Mouse (Mus musculus) adrenal gland, adult 2 months (tissue): ENCODE measurements around the gene Gm10320. TPM values are rescaled to one million over a fixed set of nuclear protein-coding genes. Genes with fewer than 3 reads are reported as not detected.

Experiments used
- DNase-seq: peaks from one replicate; pipeline ENCODE4 v3.0.0; 2021
- long read RNA-seq: library from polyadenylated mRNA; stranded (forward); transcript quantifications from one replicate; pipeline ENCODE4 v2.0.0, GENCODE M21; 2021
- polyA plus RNA-seq: library from polyadenylated mRNA; depleted of rRNA; stranded (reverse); fragments of >200 nt; gene quantifications from 2 replicates; pipeline ENCODE4 v1.2.3, GENCODE M21; 2012; rRNA removed
- total RNA-seq, 2 experiments: library from RNA; stranded (reverse); gene quantifications; 2 replicates each; pipeline ENCODE4 v1.2.3; 2021

Gm10320 gene
- not detected for total RNA-seq
- polyA plus RNA-seq, result 1.3 and 1.9 TPM in 2 replicates
- long read RNA-seq, result 0 reads

DNA sequence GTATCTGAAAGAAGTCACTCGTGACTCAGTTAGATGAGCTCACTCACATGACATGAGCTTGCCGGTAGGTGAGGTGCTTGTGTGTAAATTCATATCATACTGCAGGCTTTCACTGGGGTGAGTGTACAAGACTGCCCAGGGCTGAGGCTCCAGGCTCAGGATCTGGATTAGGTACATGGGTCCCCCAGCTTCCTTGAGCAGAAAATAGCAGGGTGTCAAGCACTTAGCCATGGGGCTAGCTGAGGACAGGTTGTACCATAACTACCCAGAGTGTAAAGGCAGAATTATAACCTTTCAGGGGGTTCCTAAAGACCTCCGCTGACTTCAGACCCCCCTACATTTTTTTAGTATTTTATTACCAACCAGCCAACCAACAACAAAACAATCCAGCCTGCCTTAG is at the start of gene Gm10320:
Gene Gm10320, minus strand, starts transcription at position 93 of the 400 bp plus-strand sequence.
- no peak for DNase-seq

DNA sequence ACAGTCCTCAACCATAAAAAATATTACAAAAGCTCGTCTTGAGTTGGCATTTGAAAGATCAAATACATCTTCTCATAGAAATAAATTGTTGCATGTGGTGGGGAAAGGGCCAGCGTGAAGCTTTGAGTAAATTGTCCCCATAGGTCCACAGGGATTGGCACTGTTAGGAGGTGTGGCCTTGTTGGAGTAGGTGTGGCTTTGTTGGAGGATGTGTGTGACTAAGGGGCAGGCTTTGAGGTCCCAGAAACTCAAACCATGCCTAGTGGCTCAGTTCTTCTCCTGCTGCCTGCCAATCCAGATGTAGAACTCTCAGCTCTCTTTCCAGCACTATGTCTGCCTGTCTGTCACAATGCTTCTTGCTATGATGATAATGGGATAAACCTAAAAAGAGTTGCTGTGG is 49.8 kb upstream of the Gm10320 start:
- no peak for DNase-seq

DNA sequence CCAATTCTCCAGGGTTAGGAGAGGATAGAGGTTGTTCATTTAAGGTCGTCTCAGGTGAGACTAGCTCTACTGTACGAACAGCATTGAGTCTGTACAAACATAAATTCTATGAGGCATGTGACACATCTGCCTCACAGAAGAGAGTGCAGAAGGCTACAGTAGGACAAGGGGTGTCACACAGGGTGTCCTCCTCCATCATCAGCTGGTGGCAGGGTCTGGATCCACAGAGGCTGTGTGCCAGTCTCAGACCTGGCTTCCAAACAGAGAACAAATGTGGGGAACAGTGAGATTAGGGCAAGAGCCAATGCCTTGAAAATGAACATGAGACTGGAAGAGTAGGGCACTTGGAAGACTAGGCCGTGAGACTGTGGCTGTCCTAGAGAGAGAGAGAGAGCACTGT is 48.4 kb upstream of the Gm10320 start:
- DNase-seq, result no peak

DNA sequence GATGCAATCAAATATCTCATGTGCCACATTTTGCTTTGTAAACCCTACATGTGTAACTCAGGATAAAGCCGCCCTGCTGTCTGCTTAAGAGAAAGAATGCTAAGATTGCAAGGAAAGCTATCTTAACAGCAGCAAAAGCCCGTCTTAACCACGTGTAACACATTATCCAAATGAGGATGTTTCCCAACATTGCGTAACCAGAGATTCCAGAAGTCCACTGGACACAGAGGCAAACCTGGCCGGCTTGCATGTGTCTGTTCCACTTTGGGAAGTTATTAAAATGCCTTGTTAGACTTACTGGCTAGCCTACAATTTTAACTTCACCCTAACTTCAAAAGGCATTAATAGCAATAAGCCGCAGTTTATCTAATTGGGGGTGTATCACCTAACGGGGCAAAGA is 47.5 kb upstream of the Gm10320 start:
- no peak for DNase-seq

DNA sequence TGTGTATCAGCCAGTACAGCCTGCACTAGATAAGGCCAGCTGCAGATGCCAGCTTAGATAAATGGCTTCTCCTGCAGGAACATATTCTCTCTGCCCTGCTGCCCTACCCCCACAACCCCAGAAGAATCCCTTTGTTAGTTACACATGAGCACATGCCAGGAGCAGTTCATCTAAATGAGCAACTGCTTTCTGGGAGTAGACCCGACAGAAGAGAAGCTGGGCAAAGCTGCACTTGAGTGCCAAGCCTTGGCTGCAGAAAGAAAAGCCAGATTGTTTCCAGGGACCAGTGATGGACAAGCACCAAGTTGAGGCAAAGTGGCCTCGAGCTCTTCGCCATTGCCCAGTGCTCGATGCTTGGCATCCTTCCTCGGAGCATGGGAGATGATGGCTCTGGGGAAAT is 46.8 kb upstream of the Gm10320 start:
- DNase-seq, result no peak

DNA sequence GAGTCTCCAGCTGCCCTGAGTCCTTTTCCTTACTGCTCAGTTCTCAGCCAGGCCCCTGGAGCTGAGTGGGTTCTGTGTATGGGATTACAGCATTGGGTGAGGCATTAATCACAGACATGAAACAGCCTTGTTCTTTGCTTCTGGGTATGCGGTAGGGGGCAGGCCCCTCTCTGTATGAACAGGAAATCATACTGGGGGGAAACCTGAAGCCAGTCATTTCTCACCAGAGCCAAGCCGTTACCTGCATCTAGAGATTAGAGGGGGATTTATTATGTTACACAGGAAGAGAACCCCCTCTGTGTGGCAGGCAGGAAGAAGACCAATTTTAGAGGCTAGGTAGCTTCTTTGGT is 43.1 kb upstream of the Gm10320 start:
- no peak for DNase-seq

DNA sequence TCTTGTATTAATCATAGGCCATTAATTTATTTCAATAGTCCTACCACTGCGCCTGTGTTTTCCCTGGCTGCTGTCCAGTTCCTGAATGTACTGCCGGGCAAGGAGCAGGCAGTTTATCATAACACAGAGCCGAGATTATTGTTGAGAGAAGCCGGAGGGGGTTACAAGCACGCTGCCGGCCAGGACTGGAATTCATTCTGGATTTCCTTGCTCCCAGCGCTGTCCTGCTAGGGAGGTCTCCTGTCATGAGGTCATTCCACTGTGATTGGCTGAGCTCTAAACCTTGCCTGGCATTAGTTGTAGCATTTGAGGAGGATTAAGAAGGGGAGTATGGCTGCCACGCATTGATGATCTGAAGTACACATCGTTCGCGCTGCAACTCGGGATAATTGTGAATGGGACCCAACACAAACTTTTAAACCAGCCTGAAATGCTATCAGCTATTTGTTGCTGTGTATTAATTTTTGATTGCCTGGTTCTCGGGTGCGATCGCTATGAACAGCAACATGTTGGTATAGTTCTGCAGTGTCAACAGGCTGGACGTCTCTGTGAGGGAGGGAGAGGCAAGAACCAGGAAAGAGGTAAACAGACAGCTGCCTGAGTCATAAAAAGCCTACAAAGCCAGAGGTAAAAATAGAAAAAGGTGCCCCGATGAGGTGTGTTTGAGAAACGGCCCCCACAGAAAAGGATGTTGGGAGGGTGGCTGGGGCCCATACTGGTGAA is 42.5 kb upstream of the Gm10320 start:
- peak; percentile 82 for DNase-seq

DNA sequence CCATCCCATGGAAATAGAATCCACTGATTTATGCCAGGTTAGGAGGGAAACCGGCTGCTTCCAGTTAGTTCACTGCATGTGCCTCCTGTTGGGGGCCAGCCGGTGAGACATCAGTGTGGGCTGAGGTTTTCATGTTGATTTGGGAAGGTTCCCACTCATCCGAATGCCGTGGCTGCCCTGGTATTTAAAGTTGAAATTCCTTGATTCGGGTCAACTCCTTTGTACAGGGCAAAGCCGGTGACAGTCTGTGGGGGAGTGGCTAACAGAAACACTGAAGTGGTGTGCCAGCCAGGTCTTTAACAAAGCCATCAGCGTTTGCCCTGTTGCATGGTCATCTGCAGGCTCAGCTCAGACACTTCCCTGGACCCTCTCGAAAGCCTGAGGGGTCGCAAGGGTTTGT is 41.6 kb upstream of the Gm10320 start:
- DNase-seq, result no peak

DNA sequence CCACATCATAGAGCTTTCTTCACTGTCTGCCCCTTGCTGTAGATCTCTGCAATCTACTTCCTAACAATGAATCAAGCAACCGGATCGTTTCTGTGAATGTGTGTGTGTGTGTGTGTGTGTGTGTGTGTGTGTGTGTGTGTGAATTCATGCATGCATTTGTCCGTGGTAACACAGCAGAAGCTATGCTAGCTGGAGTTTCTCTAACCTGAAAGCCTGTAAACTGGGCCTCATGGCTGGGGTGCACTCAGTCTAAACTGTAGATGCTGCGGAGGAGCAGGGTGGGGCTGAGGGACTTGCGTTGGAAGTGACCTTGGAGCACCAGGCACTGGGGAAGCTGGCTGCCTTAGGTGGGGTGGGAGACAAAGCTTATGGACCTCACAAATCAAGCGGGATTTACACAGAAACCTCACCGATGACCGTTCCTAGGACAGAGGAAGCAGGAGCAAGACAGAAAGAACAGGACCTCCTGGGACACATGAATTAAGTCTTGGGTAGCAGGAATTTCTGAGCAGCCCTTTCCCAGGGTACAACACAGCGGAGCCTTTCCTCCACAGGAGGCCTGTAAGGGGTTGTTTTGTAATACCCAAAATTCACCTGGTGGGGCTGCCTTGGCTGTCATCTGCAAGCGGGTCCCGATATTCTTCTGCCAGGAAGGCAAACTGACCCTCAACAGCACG is 41.0 kb upstream of the Gm10320 start:
- no peak for DNase-seq

DNA sequence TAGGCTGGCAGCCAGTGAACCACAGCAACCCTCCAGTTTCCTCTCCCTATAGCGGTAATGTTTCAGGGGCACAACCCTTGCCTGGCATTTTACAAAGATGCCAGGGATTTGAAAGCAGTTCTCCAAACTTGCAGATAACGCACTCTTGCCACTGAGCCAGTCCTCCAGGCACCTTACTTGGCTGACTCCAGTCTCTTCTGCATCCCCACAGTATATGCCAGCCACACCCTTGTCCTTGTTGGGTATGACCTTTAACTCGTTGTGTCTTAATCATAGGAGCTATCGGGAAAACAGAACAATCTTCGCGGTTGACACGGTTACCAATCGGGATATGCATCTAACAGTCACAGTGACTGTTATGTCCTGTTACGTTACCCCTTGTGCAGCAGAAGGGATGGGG is 40.2 kb upstream of the Gm10320 start:
- DNase-seq, result no peak

DNA sequence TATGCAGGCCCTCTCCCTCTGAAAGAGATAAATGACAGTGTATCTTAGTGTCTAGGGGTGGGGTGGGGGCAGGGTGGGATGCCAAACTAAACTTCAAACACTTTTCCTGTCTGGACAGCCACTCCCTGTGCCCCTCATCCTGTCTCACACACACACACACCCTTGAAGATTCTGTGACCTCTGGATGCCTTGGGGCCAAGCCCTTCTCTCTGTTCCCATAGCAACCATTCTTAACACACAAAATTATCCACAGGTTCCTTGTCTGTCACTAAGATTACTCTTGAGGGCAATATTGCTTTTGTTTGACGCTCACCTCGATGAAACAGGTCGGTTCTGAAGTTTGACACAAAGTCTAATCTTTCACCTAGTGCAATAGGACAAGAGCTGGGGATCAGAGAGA is 39.5 kb upstream of the Gm10320 start:
- no peak for DNase-seq

DNA sequence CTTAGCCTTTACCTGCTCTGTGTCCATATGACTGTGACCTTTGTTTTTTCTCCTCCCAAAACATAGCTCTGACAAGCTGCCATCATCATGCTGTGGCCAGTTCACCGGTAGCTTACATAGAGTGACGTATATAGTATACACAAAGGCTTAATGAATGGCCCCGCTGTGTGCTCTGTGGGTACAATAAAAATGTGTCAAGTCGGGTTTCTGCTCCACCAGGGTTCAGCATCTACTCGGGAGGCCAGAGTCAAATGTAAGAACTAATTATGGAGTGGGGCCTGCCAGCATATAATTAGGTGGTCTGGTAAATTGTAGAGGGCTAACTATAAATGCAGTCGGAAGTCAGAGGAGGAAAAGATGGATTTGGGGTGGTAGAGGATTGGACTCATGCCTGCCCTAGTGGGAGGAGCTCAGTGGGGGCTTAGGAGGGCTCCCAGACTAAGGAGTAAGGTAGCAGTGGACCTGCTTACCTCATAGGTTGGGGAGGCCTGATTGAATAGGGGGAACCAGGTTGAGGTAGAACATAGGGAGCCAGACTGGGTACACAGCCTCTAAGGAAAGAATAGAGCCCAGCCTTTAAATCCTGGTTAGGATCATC is 32.0 kb upstream of the Gm10320 start:
- no peak for DNase-seq

DNA sequence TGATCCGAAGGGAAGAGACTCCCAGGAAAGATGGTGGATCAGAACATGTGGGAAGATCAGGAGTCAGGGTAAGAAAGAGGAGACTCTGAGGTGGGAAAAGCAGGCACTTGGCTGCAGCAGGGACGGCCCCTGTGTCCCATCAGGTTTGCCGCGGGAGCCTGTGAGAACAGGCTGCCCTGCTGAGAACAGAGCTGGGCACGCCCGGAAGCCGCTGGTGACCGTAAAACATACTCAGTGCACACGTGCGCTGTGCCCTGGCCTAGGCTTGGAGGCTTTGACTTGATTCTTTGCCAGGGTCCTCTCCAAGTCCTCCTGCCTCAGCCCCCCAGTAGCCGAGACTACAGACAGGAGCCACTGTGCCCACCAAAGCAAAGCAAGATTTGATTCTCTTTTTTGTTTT is 26.5 kb upstream of the Gm10320 start:
- no peak for DNase-seq

DNA sequence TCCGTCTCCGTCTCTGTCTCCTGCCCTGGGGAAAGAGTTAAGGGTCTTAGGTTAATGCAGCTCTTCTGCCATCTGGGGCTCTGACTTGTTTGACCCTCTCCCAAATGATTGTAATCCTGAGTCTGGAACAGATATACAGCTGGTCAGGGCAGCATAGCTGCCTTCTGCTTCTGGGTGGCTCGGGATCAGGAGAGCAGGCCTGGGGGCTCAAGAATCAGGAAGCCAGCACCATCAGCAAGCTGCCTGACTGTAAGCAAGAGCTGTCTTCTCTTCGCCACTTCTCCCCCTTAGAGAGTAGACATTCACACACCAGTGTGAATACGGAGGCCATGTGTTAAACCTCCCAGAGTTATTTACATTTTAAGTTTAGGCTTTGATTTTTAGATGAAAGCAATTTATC is 25.9 kb upstream of the Gm10320 start:
- no peak for DNase-seq

DNA sequence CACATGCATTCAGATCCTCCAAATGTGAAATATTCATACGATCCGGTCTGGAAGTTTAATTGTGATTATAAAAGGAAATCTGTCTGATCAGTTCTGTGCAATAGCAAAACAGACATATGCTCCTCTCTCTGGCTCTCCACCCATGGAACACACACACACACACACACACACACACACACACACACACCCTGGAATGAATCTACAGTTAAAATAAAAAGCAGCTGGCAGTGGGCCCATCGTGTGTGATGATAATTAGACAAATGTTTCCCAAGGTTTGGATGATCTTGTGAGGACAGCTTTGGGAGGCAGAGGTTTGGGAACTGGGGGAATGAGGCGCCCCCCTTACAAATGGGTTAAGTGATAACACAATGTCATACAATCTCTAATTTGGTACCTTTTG is 25.2 kb upstream of the Gm10320 start:
- DNase-seq, result no peak

DNA sequence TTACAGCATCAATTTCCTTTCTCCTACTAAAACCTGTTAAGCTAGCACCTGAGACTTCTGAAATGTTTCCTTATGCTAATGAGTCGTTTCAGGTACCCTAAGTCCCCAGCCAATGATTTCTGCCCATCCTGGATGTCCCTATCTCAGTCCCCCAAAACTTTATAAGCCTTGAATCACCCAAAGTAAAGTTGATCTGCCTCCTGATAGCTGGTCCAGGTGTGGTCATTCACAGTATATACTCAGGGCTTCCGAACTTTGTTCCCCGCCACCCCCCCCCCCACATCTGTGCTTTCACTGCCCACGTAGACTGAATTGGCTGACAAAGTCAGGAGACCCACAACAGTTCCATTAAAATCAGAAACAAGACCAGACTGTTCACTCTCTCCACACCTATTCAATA is 20.3 kb upstream of the Gm10320 start:
- no peak for DNase-seq

DNA sequence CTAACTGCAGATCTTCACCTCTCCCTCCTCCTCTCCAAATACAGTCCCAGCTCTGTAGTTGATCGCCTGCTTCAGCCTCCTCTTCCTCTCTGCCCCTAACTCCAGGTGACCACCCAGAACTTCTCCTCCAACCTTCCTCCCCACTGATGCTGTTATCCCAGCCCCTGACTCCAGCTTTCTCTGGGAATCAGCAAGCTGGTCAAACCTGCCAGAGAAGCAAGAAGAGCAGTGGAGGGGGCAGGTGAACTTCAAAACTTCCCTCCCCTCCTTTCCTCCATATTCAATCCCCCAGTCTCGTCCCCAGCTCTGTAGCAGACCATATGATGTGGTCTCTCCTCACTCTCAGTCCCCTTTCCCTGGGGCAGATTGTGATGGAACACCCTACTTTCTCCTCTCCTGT is 15.9 kb upstream of the Gm10320 start:
- no peak for DNase-seq

DNA sequence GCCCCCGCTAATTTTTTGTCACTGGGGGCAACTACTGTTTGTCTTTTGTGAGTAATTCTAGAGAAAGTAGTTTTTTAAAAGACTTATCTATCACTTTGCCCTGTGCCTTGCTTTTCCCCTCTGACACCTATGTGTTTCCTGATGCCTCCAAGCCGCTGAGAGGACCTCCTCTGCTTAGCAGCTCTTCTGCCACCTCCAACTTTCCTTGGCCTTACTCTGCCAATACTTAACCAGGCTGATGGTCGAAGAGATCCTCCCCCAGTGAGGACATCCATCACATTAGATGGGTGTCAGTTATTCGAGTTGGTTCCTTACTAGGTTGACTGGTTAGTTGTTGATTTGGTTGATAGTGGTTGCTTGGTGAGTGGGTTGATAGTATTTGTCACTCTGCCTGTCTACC is 14.7 kb upstream of the Gm10320 start:
- DNase-seq, result no peak

DNA sequence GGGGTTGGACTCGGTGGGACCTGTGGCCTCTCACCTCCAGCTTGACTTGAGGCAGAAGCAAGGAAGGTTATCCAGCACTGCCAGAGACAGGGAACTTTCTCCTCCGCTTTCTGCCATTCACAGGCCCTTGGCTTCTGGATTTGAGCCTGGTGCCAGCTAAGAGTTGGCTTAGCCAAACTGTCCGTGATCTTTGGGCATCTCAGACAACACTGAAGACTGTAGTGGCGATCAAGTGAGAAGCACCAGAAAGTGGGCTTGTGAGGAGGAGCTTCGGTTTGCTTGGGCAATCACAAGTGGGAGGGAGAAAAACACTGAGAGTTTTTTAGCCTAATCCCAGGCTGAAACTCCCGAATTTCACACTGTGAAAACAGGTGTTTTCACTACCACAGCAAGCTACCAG is 14.2 kb upstream of the Gm10320 start:
- DNase-seq, result no peak

DNA sequence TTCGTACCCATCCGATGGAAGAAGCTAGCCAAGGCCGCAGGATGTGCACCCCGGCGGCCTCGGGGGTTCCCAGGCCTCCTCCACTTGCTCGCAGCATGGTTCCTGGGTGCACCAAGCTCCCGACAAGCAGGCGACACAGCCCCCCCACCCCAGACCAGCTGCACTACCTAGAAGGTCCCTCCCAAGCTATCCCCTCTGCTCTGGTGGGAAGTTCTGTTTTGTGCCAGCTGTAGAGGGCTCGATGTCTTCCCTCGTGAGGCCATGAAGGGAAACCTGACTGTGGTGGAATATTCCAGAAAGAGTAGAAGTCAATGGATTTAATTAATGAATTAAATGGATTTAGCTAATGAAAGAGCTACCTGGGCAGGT is 13.7 kb upstream of the Gm10320 start:
- no peak for DNase-seq

DNA sequence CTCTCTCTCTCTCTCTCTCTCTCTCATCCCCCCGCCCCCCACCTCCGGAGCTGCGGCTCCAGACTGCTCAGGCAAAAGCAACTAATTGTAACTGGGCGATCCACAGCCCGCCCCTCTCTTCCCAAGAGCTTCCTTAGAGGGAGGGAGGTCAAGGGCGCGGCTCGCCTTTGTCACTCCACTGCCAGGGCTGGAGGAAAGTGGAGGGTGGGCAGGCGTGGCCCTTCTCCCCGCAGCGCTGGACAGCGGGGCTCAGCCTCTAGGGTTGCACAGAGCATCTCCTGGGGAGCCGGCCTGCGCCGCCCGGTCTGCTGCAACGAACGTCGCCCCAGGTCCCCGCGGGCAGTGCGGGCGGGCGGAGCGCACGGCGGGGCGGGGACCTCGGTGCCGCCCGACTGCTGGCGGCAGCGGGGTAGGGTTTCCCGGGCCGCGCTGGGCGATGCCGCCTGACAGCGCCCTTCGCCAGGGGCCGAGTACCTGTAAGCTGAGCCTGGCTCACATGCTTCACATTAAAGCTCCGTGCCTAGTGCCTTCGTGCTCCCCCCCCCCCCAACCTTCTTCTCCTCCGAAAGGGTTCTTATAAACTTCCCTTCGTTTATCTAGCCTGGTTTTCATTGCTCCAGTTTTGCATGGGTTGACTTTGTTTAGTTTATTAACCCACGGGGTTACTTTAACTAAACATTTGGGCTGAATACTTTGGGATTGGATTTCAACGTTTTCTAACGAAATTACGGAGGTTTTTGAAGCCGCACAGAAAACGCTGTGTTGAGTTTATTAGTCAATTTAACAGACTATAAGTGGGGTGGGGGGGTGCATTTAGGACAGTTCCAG is 13.1 kb upstream of the Gm10320 start:
- DNase-seq, result peak; percentile 28

DNA sequence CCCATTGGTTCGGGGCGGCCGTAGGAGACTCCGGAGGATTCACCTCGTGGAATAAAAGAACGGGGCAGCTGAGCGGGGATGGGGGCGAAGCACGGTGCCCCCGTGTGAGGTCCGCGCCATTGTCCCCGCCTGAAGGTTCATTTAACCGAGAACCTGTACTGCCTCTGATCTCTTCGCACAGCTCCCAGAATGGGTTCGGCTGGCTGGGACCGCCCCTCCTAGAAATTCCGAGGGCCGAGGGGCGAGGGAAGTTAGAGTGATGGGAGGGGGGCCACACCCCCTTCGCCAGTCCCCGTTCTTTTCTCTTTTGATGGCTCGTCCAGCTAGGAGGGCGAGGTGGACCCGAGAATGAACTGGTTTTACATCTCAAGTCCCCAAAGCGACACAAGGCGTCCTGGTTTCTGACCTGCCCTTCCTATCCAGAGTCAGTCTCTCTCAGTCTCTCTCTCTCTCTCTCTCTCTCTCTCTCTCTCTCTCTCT is 12.4 kb upstream of the Gm10320 start:
- no peak for DNase-seq

DNA sequence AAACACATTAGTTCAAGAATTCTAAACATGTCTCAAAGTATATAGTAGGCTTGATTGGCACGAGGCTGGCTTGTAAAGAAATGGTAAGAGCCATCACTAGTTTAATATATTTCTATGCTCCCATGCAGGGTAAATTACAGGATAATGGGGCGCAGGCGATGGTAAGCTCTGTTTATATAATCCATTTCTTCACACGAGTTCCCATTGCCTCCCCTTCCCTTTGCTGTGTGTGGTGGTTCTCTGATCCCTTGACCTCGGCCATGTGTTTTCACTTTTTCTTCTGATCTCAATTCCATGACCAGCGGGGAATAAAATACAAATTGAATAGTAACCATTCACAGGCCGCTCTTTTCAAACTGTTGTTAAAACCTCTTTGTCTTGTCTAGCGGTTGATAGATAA is 11.8 kb upstream of the Gm10320 start:
- DNase-seq, result no peak
